Mouse (Mus musculus) liver, adult 2 months (tissue): Measurements from ENCODE around the gene Twist2.

Experiments
- CTCF ChIP-seq: fragments of 200-500 bp; IDR thresholded peaks from 2 replicates; pipeline ENCODE4 v1.5.1; 2011; ENCODE audit warnings: low read depth, low read length, control low read depth
- POLR2A ChIP-seq: fragments of 200-500 bp; IDR thresholded peaks from 2 replicates; pipeline ENCODE4 v1.6.1; 2011; ENCODE audit warnings: low read length, control low read depth; ENCODE audit not compliant: insufficient read depth; ENCODE audit errors: extremely low read depth

GRCm38 (mm10) chr1:91858901-91859300, 57.6 kb downstream of the Twist2 start:
- TF ChIP-seq POLR2A (no peak), CTCF (no peak)
